Mouse (Mus musculus) ovary, adult 18-20 months (tissue): ENCODE results near the gene Mettl17.
A peak's percentile ranks its signal among the peaks of the same experiment; 100 is the strongest.

Experiments used
- DNase-seq: peaks from one replicate; pipeline ENCODE4 v3.0.0; 2022; ENCODE audit warnings: low spot score, mixed read lengths

Mettl17 gene

DNA sequence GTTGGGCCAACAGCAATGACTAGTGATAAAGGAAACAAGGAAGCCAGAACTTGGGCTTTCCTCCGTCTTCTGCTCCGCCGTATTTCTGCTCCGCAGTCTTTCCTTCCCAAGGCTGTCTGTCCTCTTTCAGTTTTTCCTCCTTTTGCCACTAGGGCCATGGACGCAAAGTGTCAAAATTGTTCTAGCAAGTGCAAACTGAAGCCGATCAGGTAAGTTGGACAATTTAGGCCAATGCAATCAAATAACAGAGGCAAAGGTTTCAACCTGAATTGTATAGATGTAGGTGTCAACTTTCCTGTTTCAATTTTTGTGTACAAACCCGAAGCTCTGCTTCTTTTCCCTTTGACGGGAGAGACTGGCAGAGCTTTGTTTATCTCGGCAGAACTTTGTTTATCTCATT, 45.3 kb downstream of the Mettl17 start:
- DNase-seq: no peak

GRCm38 (mm10) chr14:51930824-51931223, 46.2 kb downstream of the Mettl17 start:
- peak; percentile 61 for DNase-seq

DNA sequence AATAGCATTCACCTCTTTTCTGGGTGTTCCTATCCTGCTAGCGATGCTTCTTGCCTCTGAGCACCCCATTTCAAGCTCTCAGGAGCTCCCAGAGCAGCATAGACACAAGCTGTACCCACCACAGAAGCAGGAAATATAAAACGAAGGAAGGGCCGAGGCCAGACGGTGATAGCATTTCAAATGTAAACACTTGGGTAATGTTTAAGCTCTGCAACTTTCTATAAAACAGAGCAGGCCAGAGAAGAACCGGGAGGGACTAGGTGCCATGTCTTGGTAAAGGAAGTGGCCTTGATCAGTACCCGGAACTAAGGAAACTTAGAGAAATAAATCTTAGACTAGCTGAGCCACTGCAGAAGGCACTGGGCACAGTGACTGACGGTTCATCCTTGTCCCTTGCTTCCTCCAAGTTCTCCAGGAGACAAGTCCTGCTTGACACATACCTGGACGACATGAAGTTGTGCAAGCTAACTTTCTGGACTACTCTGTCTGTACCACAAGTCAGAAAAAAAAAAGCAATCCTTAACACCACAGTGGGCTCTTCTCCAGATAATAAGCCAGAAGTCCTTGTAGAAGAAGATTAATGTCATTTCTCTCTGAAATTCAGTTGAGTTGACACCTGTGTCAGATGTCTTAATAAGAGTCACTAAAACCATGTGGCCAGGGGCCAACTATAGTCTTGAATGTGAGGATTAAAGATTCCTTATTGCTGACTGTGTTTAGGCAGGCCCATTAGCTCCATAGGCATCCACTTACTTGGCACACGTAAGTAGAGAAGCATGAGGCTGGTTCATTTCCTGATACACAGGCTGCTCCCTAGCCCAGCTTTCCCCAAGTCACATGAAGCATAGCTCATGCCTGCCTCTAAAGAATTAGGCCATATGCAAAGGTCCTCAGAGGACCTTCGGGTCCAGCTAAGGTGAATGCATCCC, 47.7 kb downstream of the Mettl17 start:
- DNase-seq: no peak

GRCm38 (mm10) chr14:51939005-51939404, 54.4 kb downstream of the Mettl17 start:
- DNase-seq: no peak

GRCm38 (mm10) chr14:51940944-51941560, 56.4 kb downstream of the Mettl17 start:
- DNase-seq: no peak

GRCm38 (mm10) chr14:51941577-51941976, 56.9 kb downstream of the Mettl17 start:
- no peak for DNase-seq

DNA sequence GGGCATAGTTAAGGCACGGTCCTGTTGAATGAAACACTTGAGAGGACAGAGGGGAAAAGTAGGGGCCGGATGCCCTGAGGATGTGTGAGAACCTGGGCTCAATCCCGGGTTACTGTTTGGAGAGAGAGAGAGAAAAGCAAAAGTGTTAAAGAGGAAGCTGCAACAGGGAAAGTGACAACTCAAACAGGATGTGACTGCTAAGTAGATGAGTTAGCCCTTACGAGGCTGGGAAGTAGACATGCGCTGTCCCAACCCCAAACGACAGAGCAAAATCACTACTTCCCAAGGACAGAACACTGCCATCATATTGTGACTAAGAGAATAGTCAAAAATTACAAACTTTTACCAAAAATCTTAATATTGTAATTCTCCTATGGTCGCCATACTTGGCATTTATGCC, 57.6 kb downstream of the Mettl17 start:
- no peak for DNase-seq
